Mouse (Mus musculus): ENCODE measurements around the gene Phf1.

The Phf1 gene

DNA sequence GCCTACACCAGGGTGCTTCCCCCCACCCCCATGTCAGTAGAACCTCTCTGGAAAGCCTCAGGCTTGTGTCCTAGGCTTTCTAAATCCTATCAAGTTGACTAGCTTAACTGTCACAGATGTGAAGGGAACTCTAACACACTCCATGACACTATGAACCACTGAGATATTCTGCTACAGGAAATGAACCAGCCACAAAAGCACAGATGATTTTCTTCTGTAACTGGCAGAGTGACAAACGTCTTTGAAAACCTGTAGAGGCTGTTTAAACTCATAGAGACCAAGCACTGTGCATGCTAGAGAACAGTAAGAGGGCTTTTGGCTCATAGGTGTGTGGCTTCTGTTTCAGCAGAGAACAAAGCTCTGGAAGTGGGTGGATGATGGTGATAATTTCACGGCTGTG, 48.2 kb downstream of the Phf1 start:
- DNase-seq (ENCODE audit: low spot score) = no peak

DNA sequence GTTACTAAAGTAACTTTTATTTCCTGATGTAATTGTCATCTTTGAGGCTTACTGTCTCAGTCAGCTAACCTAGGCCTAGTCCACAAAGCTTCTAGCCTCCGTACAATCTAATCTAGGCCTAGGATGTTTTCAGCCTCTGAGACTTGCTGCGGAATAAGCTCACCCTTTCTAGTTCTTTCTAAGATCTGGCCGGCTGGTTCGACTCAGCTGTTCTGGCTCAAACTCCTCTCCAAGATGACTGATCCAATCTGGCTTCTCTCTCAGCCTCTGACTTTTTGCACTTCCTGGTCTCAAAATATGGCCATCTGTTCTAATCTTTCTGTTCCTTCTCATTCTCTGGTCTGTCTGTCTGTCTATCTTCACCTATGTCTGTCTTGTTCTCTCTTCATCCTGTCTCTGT, 50.5 kb downstream of the Phf1 start:
- DNase-seq (ENCODE audit: low spot score) = no peak

DNA sequence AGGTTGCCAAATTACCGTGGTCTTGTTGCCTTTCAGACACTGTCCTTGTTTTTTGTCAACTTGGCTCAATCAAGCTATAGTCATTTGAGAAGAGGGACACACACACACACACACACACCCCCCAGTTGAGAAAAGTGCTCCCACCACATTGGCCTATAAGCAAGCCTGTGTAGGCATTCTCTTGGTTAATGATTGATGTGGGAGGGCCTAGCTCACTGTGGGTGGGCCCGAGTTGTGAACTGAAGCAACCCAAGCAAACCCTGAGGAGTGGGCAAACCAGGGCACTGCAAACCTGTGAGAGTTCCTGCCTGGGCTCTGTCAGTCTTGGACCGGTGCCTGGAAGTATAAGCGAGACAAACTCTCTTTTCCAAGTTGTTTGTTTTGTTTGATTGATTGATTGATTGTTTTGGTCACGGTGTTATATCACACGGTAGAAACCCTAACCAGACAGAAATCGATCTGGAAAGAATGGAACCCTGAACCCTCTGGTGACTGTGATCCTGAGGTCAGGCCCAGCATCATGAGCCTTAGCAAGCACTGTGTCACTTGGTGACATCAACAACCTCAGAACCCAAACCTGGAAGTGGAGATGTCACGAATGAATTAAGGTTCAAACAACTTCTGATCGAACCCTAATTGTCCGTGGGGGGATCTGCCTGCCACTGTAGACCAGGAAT, 52.8 kb downstream of the Phf1 start:
- no peak for DNase-seq (ENCODE audit: low spot score)
